Mouse (Mus musculus) CD4-positive, CD25-positive, alpha-beta regulatory T cell, adult 4 months (primary cell): ENCODE data around the gene Ush2a. TPM values are rescaled to one million over a fixed set of nuclear protein-coding genes. Genes with fewer than 3 reads are reported as not detected.

Experiments
- ATAC-seq: one replicate; pipeline ENCODE4 v1.8.0; 2017
- polyA plus RNA-seq, 2 experiments: library from polyadenylated mRNA; unstranded; fragments of 100-300 nt; shearing (Covaris generic); gene quantifications; one replicate each; pipeline ENCODE4 v1.2.1; 2017

The Ush2a gene
- polyA plus RNA-seq = under 1 TPM in 1 of 2 experiments, not detected in 1; 0.01 TPM

DNA sequence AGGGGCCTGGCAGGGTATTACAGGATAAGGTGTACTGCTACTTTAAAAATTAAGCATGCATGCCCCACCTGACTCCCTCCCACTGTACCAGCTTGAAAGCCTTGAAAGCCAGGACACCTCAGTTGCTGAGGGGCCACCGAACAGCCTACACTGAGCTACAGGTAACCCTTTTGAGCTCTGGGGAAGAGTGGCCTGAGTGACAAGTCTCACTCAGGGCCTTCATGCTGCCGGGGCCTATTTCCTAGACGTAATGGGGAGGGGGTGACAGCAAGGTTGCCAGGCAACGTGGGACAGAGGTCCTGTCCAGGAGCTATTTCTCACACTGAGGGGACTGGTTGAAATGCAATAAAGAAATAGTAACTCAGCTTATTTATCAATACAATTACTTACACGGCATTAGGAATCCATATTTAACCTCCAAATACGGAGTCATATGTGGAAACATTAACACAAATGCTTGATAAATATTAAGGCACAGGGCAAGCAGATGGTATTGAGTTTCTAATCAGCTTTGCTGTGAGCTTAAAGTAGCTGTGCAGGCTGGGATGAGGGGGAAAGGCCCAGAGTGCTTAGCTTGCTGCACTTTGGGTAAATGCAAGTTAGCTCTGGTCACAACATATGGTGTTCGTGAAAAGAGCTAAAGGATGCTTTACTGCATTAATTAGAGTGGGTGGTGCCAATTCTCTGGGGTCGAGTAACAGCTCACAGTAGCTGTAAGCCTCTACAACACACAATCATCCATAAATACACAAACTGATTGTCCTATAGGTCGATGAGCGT lies at the start of gene Ush2a:
Gene Ush2a, plus strand, starts transcription at position 121 of the 780 bp plus-strand sequence.
- ATAC-seq = no peak

DNA sequence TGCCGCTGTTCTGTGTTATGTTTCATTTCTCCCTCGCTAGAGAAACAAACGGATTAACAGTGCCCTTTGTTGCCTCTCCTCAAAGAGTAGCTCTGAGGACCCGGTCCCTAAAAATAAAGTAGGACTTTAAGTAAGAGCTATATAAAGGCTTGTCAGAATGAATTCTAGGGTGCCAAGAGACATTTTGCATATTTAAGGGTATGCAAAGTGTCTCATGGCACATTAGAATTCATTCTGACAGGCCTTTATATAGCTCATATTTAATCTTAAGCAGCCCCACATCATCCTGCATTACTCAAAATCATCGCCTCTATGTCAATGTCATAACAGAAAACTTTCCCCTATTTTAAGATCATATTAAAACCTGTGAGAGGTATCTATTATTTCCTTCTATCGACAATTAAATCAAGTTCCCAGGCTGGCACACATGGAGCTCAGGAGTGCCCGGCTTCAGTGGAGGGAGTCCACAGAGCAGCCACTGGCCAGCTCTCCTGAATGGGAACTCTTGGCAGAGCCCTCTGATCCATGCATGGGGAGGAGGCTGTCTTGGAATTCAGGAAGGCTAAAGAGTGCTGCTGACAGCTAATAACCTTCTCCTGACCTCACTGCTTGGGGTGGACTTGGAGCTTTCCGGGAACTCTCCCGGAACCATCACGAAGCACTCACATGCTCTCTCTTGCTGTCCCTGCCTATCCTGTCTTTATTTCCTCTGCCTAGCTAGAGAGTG lies 46.8 kb upstream of the Ush2a start:
- no peak for ATAC-seq

DNA sequence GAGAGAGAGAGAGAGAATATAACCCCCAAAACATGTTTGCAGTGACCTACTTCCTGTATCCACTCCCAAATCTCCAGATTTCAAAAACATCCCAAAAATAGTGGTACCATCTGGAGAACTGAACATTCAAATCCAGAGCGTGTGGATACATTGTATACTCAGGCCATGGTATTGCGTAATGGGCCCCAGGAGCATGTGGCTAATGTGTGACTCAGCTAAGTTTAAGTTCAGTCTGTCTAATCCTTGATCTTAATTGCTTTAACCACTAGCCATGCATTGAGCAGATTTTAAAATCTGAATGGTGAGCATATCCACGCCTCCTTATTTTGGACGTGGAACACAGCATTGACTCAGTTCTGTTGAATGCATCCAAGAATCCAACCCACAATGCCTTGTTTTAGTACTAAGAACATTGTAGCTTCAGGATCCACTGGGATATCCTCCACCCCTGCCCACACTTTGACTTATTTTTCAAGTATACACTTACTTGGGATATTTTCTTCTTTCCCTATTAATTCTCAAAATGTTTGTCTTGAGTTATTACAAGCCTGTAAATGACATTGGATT lies 40.5 kb upstream of the Ush2a start:
- ATAC-seq = no peak

DNA sequence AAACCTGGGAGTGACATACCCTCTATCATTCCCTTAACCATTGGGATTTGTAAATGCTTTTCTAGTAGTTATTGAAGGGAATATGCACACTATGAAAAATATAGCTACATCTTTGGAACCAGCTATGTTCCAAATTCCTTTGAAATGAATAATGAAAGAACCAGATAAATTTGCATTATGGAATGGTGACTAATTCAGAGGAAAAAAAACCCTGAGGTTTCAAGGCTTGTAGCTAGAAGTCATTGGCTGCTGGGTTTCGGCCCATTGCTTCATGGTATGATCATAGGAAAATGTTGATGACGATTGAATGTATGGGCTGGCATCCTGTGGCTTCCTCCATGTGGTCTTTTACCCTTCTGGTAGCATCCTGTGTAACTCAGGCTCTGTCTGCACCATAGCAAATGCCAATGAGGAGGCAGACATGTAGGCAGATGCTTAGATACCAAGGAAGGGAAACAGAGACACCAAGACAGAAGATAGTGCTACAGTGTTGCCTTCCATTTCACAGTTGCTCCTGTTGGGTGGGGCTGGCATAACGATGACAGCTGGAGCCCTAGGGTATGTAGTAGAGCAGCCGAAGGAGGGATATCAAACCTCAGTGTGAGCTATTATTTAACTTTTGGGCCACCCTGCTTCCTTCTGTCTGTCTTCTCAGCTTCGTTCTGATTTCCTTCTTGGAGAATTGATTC lies 28.6 kb upstream of the Ush2a start:
- no peak for ATAC-seq

DNA sequence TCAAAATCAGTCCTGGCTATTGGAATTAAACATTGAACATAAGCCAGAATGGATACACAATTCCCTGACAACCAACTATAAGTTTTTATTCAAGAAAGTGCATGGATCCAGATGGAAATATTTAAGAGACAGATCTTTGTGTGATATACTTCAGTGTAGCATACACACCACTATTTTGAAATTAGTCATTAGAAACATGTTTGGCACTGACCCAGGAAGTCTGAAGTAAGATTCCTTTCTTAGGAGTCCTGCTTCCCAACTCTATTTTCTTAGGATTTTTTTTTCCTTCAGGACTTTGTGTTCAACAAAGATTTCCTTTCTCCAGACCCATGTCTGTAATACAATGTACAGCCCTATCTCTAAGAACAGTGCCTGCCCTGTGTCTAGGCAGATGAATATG lies 23.2 kb upstream of the Ush2a start:
- no peak for ATAC-seq

DNA sequence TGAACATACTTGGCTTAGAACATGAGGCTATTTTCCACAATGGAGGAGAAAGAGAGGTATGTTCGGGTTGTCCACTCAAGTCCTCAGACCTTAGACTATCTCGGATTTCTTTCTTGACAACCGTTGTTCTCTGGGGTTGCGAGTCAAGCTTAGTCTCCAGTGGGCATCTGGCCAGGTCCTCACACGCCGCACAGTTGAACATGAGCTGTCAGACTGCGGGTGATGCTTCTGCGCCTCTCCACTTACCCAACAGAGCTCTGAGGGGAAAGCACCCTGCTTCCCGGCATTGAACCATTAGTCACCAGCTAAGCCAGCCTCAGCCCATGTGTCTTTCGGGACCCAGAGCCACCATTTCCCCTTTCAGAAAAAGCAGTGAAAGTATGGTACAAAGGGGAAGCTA lies 20.1 kb upstream of the Ush2a start:
- ATAC-seq = no peak

DNA sequence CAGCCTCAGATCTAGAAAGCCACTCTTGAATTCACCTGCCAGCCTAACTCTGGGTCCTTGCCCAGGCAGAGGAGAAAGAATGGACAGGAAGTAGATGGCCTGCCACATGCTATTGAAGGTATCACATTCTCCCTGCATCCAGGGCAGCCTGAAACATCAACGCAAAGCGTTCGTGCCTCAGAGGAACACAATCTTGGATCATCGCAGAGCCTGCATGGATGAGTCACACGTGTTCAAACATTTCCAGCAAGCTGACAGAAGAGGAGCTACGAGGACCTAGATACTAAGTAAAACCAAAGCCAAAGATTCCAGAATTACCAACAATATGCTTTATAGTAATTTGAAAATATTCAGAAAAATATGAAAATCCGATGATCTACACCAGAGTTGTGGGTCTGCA lies 4.3 kb upstream of the Ush2a start:
- no peak for ATAC-seq

DNA sequence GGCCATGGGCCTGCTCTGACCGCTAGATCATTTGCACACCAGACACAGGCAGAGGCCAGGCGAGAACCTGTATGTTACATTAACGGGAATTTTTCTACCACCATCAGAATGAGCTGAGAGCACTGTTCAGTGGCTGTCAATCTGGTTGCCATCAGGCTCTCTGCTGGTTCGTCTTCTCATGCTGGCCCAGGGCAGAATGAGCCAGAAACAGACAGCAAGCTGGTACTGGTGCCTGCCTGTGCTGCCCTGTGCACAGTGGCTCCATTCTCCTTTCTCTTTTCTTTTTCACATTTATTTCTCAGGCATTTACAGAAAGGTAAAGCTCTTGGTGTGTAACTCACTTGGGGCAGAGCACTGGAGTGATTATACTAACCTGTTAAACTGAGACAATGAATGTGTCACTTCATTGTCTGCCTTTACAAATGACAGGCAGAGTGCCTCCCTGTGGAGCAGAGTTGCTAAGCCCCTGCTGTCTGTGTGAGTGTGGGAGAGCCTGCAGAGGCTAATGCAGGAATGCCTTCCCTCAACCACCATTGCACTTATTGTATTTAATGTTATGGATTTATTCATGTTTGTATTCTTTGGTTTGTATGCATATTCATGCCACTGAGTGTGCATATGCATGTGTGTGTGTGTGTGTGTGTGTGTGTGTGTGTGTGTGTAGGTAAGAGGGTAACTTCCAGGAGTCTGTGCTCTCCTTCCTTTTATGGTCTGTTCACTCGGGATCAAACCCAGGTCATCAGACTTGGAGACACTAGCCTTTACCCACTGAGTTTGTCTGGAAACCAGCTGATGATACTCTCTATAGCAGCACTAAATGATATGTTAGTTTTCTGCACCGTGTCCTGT lies 1.3 kb upstream of the Ush2a start:
- no peak for ATAC-seq

DNA sequence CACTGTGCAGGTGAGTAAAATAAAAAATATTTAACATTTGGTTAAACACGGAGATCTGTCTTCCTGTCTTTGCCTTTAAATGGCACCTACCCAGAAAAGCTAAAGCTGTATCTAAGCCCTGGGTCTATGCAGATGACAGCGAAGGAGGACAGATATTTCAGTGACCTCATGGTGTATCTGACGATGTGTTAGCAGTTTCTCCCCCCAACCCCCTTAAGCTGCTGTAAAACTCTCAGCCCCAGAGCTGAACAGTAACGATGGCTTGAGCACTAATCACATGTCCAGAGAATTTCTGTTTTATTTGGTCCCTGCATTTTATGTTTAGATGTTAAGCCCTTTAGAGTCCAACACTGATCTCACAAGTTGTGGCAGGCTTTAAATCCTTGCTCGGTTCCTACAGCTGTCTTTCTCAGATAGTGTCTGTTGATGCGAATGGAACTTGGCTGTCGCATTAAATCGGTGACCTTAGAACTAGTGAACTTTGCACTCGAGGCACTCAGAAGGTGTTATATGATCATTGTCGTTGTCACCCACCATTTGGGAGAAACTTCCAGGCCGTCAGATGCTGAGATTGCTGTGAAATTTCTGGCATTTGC lies 5.4 kb downstream of the Ush2a start:
- no peak for ATAC-seq

DNA sequence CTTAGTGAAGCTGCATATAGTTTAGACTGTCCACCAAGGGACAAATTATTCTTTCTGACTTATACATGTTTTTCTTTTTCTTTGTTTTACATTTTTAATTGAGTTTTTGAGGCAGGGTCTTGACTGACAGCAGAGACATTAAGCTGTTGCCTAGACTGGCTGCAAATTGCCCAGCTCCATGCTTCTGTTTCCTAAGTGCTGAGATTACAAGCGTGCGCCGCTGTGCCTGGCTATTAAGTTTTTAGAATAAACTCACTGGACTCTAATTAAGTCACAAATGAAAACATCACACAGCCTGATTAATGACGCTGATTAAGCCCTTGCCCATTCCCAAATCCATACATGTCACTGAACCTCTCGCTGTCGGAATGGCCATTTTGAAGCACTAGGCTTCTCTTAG lies 7.2 kb downstream of the Ush2a start:
- ATAC-seq = no peak

DNA sequence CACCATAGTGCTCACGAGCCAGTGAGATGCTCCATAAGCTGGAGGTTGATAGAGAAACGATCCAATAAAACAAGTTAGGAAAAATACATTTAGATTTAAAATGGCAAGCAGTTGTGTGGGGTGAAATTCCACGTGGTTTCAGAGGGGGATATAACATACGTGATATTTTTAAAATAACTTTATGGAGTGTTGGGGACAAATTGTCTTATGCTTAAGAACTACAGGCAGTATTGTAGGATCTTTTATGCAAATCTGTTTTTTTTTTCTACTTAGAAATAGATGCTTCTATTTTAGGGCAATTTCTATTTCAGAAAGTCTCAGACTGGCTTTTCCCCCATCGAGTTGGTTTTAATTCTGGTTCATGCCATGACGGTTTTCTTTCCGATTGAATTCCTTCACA lies 51.5 kb downstream of the Ush2a start:
- no peak for ATAC-seq

DNA sequence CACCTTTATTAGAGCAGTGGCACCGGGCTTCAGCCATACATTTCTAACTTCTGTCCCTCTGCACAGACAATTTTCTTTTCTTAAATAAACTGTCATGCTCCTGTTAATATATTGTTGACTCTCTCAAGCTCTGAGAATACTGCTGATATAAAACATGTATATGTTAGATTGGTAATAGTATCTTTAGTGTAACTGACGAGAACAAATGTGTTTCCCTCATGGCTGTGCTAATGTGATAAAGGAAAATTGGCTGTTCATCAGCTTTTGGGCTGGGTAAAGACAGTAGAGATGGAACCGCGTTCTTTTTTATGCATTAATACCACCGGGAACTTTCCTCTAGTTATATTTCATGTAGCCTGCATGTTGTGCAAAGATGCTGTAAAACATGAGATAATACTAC lies 54.8 kb downstream of the Ush2a start:
- ATAC-seq = no peak

DNA sequence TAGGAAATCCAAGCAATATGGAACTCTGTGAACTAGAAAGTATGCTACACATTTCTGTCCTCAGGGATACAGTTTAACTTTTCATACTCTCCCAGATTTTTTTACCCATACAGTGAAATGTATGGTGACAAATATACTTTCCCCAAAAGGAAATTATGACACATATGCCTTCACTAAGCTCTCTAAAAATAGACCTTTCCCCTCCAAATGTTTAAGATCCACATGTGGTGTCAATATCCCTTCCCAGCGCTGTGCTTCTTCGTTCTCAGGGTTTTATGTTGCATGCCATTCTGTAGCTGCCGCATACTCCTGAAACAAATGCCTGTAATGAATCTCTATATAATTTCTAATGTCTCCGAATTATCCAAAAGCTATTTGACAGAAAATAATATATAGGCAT lies 58.4 kb downstream of the Ush2a start:
- no peak for ATAC-seq

DNA sequence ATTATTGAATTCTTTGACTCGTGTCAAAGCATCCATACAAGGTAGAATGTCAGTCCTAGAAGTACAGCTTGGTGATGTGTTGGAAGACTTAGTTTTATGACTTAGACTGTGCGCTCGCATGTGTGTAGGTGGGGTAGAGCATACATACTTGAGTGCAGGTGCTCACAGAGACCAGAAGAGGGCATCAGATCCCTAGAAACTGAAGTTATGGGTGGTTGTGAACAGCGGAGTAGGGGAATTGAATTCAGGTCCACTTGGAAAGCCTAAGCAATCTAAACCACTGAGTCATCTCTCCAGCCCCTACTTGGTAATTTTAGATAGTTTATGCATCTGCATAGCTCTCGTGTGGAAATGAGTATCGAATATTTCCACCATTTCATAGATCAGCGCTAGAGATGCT lies 59.7 kb downstream of the Ush2a start:
- no peak for ATAC-seq

DNA sequence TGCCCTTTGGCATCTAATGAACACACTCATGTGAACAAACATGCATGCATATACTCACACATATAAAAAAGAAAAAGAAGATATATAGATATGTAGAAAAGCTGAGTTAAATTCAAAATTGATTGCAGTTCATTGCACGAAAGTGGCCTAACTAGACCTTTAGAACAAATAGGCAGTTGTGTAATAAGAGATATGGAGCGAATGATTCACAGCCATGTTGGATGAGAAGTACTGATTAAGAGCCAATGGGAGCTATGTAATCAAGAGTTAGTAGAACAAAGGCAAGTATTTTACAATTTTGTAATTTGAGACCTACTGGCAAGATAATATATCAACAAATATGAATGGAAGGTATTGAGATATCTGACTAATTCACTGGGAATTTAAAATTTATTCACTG lies 68.6 kb downstream of the Ush2a start:
- ATAC-seq = no peak

DNA sequence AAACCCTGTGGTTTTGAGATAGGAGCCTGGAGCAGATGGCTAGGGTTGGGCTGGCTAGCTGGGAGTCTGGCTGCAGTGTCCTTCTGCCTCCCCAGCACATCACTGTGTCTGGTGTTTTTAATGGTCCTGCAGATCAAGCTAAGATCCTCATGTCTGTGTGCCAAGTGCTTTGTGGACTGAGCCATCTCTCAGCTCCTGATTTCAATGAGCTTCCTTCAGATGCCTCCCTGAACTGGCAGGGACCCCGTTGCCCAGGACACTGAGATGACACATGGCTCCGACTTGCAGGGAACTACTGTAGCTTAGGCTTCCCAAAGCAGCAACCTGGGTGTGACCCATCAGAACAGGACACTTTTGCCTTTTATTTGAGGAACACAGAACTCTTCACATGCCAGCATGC lies 72.1 kb downstream of the Ush2a start:
- ATAC-seq = no peak

DNA sequence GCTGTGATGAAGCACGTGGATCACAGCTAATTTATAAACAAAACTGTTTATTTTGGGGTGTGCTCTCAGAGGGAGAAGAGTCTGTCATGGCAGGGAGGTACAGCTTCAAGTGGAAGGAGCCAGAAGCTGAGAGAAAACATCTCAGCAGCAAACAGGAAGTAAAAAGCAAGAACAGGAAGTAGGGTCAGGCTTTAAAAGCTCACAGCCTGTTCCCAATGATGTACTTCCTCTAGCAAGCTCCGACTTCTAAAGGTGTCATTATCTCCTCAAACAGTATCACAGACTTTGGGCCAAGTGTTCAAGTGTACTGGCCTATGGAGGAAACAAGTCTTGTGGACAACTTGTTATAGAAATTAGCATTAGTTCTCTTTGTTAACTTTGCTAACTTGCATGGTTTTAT lies 85.9 kb downstream of the Ush2a start:
- no peak for ATAC-seq

DNA sequence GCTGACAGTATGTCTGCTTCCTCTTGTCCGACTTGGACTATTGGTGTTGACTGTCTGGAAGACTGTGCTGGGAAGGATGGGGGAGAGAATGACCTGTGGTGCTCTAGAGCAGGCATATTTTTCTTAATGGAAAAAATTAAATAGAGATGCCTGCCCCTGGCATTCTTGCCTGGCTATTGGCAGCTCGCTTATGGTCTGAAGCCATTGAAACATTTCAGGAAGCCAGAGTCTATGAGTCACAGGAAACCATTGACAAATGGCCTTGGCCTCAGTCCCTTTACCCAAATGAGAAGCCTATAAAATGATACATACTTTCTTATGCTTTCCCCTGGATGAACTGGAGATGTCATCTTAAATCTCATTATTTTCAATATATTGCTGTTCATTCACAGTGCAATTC lies 92.9 kb downstream of the Ush2a start:
- ATAC-seq = no peak

DNA sequence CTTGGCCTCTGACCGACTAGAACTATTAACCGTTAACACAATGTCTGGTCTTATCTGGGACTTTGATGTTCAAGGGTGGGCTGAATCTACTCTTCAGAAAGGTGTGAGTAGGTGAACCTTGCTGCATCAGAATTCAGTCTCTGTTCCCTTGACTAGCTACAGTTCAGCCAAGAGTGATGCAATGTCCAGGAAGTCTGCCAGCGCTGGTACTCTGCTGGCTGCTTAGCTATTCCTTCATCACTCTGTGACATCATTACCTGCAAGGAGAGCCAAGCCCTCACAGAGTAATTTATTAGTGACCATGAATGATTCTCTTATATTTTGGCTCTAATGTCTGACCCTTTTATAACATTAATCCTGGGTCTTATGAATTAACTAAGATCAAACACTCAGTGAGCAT lies 101.7 kb downstream of the Ush2a start:
- no peak for ATAC-seq

DNA sequence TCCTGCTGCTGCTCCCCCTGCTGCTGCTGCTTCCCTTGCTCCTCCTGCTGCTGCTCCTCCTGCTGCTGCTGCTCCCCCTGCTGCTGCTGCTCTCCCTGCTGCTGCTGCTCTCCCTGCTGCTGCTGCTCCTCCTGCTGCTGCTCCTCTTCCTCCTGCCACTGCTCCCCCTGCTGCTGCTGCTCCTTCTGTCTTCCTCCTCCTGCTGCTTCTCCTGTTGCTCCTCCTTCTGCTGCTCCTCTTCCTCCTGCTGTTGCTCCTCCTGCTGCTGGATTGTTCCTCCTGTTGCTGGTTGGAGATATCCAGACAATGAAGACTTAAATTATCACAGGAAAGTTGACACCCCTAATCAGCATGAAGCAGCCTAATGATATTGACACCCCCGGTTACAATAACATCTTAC lies 123.4 kb downstream of the Ush2a start:
- ATAC-seq = no peak

DNA sequence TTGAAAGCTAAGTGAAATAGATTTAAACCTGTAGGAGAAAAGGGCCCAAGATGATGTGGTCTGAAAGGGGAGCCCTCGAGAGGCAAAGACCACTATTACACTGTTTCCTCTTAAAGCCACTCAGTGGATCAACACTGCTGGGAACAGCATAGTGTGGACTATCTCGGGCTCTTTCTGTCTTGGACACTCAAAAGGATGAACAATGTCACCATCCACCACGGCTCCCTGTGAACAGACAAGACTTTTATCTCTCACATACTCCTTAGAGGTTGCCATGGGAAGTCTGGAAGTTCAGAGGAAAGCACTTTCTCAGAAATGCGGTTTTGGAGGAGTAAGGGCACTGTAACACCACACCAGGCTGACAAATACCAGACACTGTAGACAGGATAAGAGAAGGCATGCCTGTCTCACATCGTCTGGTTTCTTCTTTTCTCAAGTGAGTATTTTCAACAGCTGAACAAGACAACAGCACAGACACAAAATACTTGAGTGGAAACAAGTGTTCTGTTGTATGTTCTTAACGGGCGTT lies 124.0 kb downstream of the Ush2a start:
- no peak for ATAC-seq

DNA sequence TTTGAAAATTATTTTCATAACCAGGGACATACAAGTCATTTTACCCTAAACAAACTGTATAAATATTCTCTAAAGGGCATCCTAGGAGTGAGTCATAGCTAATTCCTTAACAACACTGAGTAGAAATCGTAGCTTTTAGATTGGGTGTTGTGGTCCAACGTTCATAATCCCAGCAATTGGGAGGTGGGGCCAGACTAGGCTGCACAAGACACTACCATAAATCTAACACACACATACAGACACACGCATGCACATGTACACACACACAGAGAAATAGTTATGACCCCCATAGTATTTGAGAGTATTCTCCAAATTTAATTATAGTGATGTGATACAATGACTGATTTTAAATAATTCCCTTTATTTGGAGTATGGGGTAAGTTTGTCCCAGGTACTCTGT lies 125.5 kb downstream of the Ush2a start:
- no peak for ATAC-seq
